Mouse (Mus musculus) monocyte, adult 2 months (primary cell): ENCODE data around the gene Bri3.
A peak's percentile ranks its signal among the peaks of the same experiment; 100 is the strongest.

ENCODE experiments used
- DNase-seq, 2 experiments: peaks; one replicate each; pipeline ENCODE4 v3.0.0; 2022; ENCODE audit warnings: low spot score in 2 of 2, low read depth in 1 of 2

Bri3 gene

GRCm38 (mm10) chr5:144234222-144234621, 10.0 kb upstream of the Bri3 start:
- DNase-seq: no peak

GRCm38 (mm10) chr5:144234714-144235113, 9.5 kb upstream of the Bri3 start:
- DNase-seq: no peak

GRCm38 (mm10) chr5:144238969-144239368, 5.3 kb upstream of the Bri3 start:
- DNase-seq: no peak

- DNase-seq: no peak
These were observed 1.4 kb downstream of the Bri3 start for GRCm38 (mm10) chr5:144245592-144245991.

- DNase-seq: no peak
These were observed 2.4 kb downstream of the Bri3 start for GRCm38 (mm10) chr5:144246669-144247068.

GRCm38 (mm10) chr5:144247307-144247706, 3.1 kb downstream of the Bri3 start:
- DNase-seq: no peak

- DNase-seq: peak; percentile 46 to 52
These were observed 3.8 kb downstream of the Bri3 start for GRCm38 (mm10) chr5:144247906-144248585.

GRCm38 (mm10) chr5:144249871-144250270, 5.6 kb downstream of the Bri3 start:
- DNase-seq: no peak

GRCm38 (mm10) chr5:144251876-144252577, 7.8 kb downstream of the Bri3 start:
- DNase-seq: peak in 1 of 2 experiments; percentile 45

GRCm38 (mm10) chr5:144253212-144253611, 9.0 kb downstream of the Bri3 start:
- no peak for DNase-seq

- DNase-seq: no peak
These were observed 10.0 kb downstream of the Bri3 start for GRCm38 (mm10) chr5:144254122-144254810.

GRCm38 (mm10) chr5:144254811-144255631, 10.8 kb downstream of the Bri3 start:
- DNase-seq: peak; percentile 46 to 79

- peak in 1 of 2 experiments; percentile 67 for DNase-seq
These were observed 11.6 kb downstream of the Bri3 start for GRCm38 (mm10) chr5:144255632-144256540.

GRCm38 (mm10) chr5:144256541-144256870, 12.3 kb downstream of the Bri3 start:
- DNase-seq: peak in 1 of 2 experiments; percentile 42

GRCm38 (mm10) chr5:144256888-144257287, 12.7 kb downstream of the Bri3 start:
- DNase-seq: no peak

GRCm38 (mm10) chr5:144257451-144258110, 13.3 kb downstream of the Bri3 start:
- no peak for DNase-seq

GRCm38 (mm10) chr5:144258131-144258611, 13.9 kb downstream of the Bri3 start:
- DNase-seq: no peak

GRCm38 (mm10) chr5:144258687-144259086, 14.4 kb downstream of the Bri3 start:
- DNase-seq: no peak

- no peak for DNase-seq
These were observed 15.0 kb downstream of the Bri3 start for GRCm38 (mm10) chr5:144259228-144259627.

GRCm38 (mm10) chr5:144260464-144260863, 16.2 kb downstream of the Bri3 start:
- no peak for DNase-seq
